Mouse (Mus musculus) heart, postnatal 0 days (tissue): ENCODE data around the gene Kcna7.

ENCODE experiments used
- CTCF ChIP-seq: IDR thresholded peaks from 2 replicates; pipeline ENCODE4 v1.5.1; 2016; ENCODE audit warnings: antibody characterized with exemption, control low read depth, low read depth
- EP300 ChIP-seq: IDR thresholded peaks from 2 replicates; pipeline ENCODE4 v1.6.1; 2016; ENCODE audit warnings: antibody characterized with exemption, low read depth

- TF ChIP-seq EP300 = no peak
- no peak for TF ChIP-seq CTCF
Measured at GRCm38 (mm10) chr7:45363983-45364382, 41.5 kb upstream of the Kcna7 start.
